Mouse (Mus musculus): Measurements from ENCODE around the gene Erbb4. TPM values are rescaled to one million over a fixed set of nuclear protein-coding genes. Genes with fewer than 3 reads are reported as not detected.
"Not testable (repeated sequence)": the region's sequence is repeated elsewhere in the genome, so short reads cannot be mapped to it uniquely, and the experiment has no call there.

Gene Erbb4
- polyA plus RNA-seq, 1 experiment, result 0.04 TPM

DNA sequence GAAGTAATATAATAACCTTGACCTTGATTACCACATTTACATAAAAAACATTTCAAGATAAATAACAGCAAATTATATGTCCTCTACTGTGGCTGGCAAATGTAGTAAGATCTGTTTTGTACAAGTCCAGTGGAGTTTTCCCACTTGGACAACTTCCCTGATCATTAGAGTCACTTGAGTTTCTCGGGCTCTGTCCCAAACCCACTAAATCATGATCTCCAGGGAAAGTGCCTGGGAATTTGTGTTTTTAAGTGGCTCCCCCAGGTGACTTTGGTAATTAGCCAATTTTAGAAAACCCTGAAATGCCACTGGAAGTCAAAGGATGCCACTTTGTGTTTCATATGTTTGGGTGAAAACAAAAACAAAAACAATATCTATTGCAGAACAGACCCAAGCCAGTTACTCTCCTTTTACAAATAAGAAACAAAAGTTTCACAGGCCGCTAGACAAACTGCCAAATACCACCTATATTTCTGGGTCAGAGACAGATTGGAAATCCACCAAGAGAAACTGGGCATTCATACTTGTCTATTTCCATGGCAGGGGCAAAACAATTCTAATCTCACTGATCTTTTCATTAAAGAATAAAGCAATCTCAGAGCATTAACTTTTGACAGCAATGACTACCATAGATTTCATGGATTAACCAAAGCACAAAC, 234.8 kb downstream of the Erbb4 start:
- no peak for DNase-seq (ENCODE audit: low spot score)

DNA sequence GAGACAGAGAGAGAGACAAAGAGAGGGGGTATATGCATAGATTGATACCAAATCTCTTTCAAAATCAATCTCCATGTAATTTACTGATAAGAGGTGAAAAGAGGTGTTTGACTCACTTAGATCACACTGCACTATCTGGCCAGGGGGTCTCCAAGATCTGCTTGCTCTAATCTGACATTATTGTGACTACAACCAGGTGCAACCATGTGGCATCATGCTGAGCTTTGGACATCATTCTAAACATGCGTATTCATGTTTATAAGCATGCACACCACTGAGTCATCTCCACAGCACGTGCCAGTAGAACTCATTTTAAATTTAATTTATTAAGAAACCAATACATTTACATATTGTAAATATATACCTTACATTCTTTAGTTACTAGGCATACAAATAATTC, 247.5 kb downstream of the Erbb4 start:
- no peak for DNase-seq (ENCODE audit: low spot score)

- no peak for DNase-seq (ENCODE audit: low spot score)
Observed at GRCm38 (mm10) chr1:68859480-68859879, 248.4 kb downstream of the Erbb4 start.

- DNase-seq (ENCODE audit: low spot score), result no peak
Observed at GRCm38 (mm10) chr1:68839352-68839751, 268.5 kb downstream of the Erbb4 start.

DNA sequence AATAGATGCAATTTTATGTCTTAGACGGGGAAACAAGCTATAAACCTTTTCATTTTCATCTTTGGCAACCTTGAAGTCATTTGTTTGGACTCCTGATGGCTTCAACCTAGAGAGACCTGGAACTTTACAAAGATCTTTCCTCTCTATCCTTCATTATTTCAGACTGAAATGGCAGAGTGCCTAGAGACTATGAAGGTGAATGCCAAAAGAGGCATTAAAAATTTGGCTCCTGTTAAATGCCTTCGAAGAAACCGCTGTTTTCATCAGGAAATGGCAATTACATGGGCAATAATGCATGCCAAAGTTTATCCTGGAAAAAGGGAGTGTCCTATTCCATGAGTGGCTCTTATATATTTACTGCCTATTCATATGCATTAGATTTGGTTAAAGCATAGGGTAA, 273.2 kb downstream of the Erbb4 start:
- no peak for DNase-seq (ENCODE audit: low spot score)

- no peak for DNase-seq (ENCODE audit: low spot score)
Observed at GRCm38 (mm10) chr1:68832101-68832500, 275.8 kb downstream of the Erbb4 start.

GRCm38 (mm10) chr1:68831575-68831974, 276.3 kb downstream of the Erbb4 start:
- no peak for DNase-seq (ENCODE audit: low spot score)

DNA sequence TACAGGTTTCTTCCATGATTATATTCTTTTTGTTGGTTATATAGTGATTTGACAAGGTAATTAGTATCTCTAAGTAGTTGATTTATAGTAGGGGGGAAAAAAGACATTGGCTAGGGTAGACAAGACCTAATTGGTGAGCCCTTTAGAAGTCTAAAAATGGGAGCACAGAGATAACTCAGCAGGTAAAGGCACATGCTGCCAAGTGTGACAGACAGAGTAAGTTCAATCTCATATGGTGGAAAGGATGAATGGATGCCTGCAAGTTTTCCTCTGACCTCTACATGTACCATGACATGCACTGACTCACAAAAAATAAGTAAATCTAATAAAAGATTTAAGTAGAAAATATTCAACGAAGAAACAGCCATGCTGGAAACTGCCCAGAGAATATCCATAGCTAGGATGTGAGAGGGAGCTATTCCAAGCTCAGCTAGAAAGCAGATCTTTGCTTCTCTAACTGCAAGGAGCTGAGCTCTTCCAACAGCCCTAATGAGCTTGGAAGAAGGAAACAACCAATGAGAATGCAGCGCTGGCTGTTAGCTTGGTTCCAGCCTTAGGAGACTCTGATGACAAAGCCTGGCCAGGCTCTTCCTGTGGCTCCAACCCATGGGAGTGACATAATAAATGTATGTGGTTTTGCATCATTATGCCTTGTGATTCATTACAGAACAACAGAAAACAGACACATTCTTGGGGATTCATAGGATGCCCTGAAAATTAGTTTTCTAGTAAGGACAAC, 277.2 kb downstream of the Erbb4 start:
- no peak for DNase-seq (ENCODE audit: low spot score)

DNA sequence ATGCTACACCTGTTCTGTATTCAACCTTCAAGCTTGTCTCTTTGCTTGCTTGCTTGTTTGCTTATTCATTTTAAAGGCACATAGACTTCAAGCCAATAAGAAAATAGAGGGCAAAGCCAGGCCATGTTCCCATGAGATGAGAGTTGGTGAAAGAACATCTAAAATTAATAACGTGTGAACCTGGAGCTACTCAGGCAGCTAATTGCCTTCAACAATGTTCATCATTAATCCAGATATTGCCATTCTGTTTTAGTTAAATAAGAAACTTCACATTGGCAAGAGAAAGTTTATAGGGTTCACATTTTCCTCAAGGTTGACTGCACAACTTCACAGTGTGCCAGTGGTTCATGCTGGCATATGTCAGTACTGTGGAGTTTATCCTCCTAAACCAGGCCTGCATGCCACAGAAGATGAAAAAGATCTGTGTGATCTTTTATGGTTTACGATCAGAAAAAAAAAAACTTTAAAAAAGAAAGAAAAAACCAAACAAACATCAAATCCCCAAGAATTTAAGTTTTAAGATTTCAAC, 284.7 kb downstream of the Erbb4 start:
- no peak for DNase-seq (ENCODE audit: low spot score)

DNA sequence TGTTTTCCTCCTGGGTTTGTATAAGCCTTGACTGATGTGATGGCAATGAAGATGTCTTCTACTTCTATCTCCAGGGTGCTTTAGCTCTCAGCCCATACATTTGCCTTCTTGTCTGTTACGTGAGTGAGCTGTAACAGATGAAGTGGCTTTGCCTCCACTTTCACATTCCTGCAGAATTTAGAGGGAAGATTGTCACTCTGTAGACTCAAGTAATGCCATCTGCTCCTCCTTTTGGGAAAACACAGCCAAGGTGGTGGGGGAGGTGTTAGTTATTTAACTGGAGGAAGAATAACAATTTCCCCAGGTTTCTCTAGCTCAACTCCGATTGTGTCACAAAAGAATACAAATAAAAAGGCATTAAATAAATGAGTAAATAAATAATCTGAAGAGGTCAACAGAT, 301.1 kb downstream of the Erbb4 start:
- DNase-seq (ENCODE audit: low spot score), result no peak

DNA sequence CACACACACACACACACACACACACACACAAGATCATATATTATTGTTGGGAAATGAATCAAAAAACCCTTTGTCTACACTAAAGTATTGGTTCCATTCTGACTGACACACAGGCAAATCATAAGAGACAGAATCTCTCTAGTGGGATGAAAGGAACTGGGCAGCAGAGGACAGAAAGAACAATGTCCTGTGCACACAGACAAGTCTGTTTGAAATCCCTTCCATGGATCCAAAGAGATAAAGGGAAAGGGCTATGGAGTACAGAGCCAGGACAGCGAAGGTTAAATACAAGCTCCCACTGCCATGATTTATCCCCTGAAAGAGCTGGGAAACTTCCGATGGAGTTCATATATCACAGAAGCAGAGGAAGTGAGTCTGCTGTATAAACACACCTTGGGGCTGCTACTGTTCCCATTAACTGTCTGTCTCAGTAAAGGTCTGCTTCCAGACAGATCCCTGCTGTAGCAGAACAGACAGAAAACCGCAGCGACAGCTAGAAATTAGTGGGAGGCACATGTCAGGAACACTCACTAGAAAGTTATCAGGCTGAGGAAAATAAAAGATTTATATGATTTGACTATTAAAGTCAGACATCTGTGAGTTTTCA, 320.3 kb downstream of the Erbb4 start:
- no peak for DNase-seq (ENCODE audit: low spot score)

DNA sequence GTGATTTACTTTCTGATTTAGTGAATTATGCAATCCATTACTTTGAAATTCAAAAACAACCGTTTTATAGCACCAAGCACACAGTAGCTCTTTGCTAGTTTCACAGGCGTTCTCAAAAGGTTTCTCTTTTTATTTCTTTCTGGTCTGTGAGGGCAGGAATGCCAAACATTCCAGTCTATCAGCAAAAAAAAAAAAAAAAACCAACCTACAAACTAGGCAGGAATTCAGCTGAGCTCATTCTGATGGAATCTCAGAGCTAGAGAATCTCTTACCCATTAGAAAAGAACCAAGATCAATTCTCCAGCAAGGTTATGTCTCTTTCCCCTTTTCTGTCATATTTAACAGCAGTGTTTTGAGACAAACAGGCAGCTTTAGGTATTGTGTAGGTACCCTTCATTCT, 327.2 kb downstream of the Erbb4 start:
- DNase-seq (ENCODE audit: low spot score), result no peak

DNA sequence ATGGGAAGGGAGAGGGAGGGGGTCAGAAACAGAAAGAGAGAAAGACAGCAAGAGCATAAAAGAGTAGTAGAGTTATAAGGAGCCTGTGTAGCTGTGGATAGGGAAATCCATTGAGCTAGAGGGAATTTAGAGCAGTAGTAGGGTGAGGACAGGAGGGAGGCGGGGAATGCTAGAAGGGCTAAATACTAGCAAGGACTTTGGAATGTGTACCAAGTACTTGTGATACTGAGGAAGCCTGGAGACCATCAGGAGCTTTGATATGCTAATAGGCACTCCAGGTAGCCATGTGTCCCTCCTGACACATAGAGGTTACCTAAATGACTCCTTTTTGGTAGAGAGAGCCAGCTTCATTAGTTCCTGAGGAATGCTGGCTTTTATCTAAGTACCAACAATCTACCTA, 327.8 kb downstream of the Erbb4 start:
- no peak for DNase-seq (ENCODE audit: low spot score)

GRCm38 (mm10) chr1:68766095-68766494, 341.8 kb downstream of the Erbb4 start:
- not testable (repeated sequence) for DNase-seq (ENCODE audit: low spot score)

DNA sequence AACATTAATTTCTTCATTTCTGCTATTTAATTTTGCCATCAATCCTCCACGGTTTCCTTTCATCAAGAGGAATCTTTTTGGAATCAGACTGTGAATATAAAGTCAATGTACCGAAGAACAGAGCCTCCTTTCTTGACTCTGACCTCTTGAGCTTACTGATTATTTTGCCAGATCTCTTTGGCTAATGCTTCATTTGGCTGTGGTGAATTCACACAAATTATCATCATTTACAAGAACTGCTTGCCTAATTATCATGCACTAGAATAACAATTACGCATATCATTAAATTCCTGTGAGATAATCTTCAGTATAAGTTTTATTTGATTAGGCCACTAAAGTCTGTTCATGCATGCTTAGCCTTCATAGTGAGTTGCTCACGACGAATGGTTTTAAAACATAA, 345.4 kb downstream of the Erbb4 start:
- DNase-seq (ENCODE audit: low spot score), result no peak

GRCm38 (mm10) chr1:68748976-68749375, 358.9 kb downstream of the Erbb4 start:
- DNase-seq (ENCODE audit: low spot score), result no peak

DNA sequence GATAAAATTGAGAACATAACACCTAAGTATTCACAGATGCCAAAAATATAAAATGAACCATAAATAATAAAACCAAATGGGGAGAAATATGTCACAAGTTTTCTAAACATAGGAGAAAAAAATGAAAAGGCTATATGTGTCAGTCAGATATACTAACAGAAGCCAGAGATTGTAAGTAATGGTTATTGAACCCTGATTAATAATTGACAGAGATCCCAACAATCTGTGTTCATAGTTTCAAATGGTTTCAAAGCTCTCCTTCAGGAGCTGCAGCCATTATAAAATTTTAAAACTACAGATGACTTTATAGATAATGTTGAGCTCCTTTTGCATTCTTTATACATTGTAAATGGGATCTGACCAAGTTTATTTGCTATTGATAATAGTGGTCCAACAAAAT, 426.4 kb downstream of the Erbb4 start:
- DNase-seq (ENCODE audit: low spot score), result no peak

DNA sequence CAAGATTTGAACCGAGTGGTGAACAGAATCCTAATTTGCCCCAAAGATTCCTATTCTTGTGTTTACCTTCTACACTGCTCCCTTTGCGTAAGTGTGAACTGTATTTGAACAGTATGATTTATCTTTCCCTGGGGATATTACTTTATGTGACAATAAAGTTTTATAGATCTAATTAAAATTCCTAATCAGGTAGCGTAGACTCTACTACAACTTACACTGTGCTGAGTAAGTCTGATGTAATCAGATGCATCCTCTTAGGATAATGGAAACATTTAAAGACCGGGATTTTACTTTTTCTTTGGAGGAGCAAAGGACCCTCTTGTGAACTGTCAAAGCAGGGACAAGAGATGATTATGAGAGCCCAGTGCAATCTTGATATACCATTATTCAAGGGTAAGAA, 433.2 kb downstream of the Erbb4 start:
- DNase-seq (ENCODE audit: low spot score), result no peak

DNA sequence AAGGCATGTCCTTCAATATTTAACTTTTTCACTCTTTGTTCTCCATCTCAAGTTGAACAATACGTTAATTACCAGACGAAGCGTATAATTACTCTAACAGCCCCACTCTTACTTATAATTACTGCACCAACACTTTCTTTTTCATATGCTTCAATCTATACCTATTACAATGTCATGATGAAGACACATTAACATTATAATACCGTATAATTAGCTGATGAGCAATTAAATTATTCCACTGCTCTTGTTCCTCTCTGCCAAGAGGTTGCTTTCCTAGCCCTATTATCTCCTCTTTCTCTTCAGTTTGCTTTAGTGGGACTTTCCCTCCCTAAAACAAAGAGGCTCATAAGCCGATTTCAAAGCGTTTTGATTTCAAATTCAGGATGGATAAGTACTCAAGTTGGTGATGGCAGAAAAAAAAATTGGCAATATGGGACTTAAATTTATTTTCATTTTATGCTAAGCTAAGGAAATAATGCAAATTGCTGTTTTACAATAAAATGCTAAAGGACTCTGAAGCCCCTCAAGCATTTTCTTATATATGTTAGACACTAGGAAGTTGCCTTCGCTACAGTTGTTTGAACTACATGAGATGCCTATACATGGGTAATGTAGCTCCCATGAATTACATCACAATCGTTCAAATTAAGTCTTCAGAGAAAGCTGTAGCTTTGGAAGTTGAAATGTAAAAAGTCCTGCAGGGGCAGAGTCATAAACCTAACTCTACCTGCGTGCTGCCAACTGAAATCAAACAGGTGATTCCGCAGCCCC, 440.8 kb downstream of the Erbb4 start:
- no peak for DNase-seq (ENCODE audit: low spot score)

DNA sequence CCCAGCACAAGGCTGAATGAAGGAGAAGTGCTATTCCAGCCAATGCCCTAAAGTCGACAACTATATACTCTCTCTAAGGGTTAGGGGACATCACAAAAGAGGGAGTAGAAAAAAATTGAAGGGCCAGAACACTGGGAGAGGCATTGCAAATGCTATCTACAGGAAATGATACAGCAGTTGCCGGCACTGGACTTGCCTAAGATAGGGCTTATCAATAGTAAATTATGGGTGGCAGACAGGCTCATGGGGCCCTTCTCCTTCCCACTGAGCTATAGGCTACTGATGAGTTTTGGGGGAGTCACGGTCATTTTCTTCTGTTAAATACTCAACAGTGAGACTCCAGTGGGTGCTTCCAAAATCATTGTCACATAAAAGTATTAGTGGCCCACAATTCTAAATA, 517.4 kb downstream of the Erbb4 start:
- no peak for DNase-seq (ENCODE audit: low spot score)

DNA sequence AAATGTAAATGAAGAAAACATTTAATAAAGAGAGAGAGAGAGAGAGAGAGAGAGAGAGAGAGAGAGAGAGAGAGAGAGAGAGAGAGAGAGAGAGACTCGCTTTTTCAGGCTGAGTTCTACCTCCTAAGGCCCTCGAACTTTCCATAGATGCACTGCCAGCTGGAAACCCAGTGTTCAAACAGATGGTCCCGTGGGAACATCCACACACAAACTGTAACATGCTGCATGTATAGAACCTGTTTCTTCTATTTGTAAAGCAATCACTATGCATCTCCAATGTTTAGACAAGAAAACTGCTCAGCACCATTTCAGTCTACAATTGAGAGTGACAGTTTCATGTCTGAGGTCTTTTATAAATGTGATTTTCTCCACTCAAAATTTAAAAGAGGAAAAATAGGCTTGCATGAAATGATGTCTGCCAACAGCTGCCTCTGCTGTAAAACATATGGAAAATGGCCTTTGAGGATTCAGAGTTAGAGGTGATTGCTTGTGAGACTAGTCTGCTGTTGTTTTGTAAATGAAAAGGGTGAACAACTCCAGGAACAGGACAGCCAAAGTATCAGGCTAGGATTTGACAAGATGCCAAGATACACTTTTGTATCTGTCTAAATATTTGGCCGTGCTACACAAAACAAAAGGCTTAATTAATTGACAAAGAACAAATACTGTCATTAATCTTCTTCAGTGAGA, 533.9 kb downstream of the Erbb4 start:
- DNase-seq (ENCODE audit: low spot score), result no peak

GRCm38 (mm10) chr1:68570924-68571323, 536.9 kb downstream of the Erbb4 start:
- DNase-seq (ENCODE audit: low spot score), result no peak
